Mouse (Mus musculus) olfactory bulb, adult 2 months (tissue): ENCODE measurements at regions not wholly inside any gene's neighbourhood (a gene's known extent, or its start where the extent isn't known, plus 50 kb on each side); places are given as distances from the start of the nearest gene placed in this dataset.

Experiments
- CTCF ChIP-seq: fragments of 200-500 bp; IDR thresholded peaks from 2 replicates; pipeline ENCODE4 v1.5.1; 2012; ENCODE audit warnings: low read depth, mild to moderate bottlenecking, low read length, moderate library complexity; ENCODE audit not compliant: insufficient read depth
- POLR2A ChIP-seq: fragments of 200-500 bp; IDR thresholded peaks from 2 replicates; pipeline ENCODE4 v1.6.1; 2012; ENCODE audit warnings: mild to moderate bottlenecking, low read depth, low read length, moderate library complexity; ENCODE audit not compliant: insufficient read depth

GRCm38 (mm10) chr16:76635169-76635568 is 261.5 kb upstream of the Nrip1 start:
- TF ChIP-seq CTCF, result no peak
- no peak for TF ChIP-seq POLR2A
